Mouse (Mus musculus) testis, adult 2 months (tissue): ENCODE data around the gene Fga. TPM values are rescaled to one million over a fixed set of nuclear protein-coding genes. Genes with fewer than 3 reads are reported as not detected.
A peak's percentile ranks its signal among the peaks of the same experiment; 100 is the strongest.

Source experiments
- H3K27ac ChIP-seq: fragments of 200-500 bp; 2 replicates; pipeline ENCODE4 v1.5.1; 2012; ENCODE audit warnings: low read depth, low read length; ENCODE audit not compliant: control insufficient read depth, insufficient read depth
- H3K27me3 ChIP-seq: fragments of 200-500 bp; 2 replicates; pipeline ENCODE4 v1.6.1; 2012; ENCODE audit warnings: mild to moderate bottlenecking, low read length, moderate library complexity; ENCODE audit not compliant: control insufficient read depth, insufficient read depth
- H3K36me3 ChIP-seq: fragments of 200-500 bp; 2 replicates; pipeline ENCODE4 v1.6.1; 2012; ENCODE audit warnings: mild to moderate bottlenecking, low read length; ENCODE audit not compliant: control insufficient read depth, insufficient read depth
- H3K4me1 ChIP-seq: fragments of 200-500 bp; 2 replicates; pipeline ENCODE4 v1.6.1; 2012; ENCODE audit warnings: low read length; ENCODE audit not compliant: control insufficient read depth, insufficient read depth
- H3K4me3 ChIP-seq: fragments of 200-500 bp; 2 replicates; pipeline ENCODE4 v1.5.1; 2012; ENCODE audit warnings: low read depth, mild to moderate bottlenecking, low read length, moderate library complexity, mixed read lengths; ENCODE audit not compliant: control insufficient read depth
- CTCF ChIP-seq: fragments of 200-500 bp; IDR thresholded peaks from 2 replicates; pipeline ENCODE4 v1.5.1; 2012; ENCODE audit warnings: low read depth, mild to moderate bottlenecking, inconsistent platforms, low read length, moderate library complexity; ENCODE audit not compliant: control insufficient read depth, insufficient read depth, insufficient replicate concordance
- POLR2A ChIP-seq: fragments of 200-500 bp; IDR thresholded peaks from 2 replicates; pipeline ENCODE4 v1.6.1; 2012; ENCODE audit warnings: low read depth, mild to moderate bottlenecking, inconsistent platforms, low read length, moderate library complexity; ENCODE audit not compliant: control insufficient read depth
- polyA plus RNA-seq: library from polyadenylated mRNA; depleted of rRNA; stranded (reverse); fragments of >200 nt; gene quantifications from 2 replicates; pipeline ENCODE4 v1.2.3, GENCODE M21; 2012

The Fga gene
- polyA plus RNA-seq, 1 experiment, result 0.06 TPM

DNA sequence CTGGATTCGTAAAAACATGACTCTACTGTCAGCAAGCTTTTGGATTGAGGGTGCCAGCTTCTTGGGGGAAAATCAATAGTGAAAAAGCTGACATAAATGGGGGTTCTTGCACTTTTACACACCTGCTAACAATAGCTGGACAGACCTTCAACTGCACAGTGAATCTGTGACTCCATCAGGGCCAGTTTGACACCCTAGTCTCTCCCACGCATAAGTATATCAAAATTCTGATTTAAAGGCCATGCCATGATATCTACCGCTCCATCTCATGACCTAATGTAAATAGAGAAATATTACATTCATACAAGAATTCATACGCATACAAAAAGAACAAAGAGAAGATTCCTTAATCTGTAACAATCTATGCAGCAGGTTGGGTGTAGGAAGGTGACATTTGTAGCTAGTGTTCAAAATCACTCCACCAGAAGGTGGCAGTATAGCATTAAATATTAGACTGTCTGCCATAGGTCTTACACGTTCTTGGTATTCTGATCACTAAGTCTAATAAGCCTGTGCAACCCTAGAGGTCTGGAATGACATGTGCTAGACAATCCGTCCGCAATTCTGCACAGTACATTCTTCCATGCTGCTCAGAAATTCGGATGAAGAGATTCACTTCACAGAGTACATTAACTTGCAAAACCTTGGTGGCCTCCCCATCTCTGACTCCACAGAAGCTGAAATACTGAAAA, 27.0 kb upstream of the Fga start:
- TF ChIP-seq POLR2A (no peak), CTCF (no peak)
- Histone ChIP-seq H3K27ac (no peak overlapping the region), H3K27me3 (no peaks in the 10 kb centered on the region), H3K4me3 (no peak overlapping the region), H3K4me1 (peaks cover 6% of the 10 kb centered on the region), H3K36me3 (no peaks in the 10 kb centered on the region)

DNA sequence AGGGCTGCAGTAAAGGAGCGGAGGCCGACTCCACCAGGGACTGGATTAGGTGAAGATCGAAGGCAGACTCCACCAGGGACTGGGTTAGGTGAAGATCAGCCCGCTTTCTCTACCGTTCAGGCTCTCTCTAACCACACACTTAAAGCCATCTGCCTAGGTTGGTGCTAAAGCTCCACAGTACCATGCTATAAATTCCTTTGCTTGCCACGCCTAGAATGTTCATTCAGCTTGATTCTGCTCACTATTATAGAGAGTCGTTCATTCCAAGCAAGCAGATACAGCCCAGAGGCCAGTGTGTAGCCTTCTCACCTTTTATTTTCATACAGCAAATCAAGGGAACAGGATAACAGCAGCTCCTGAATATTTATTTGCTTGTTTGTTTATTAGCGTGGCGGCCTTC, 25.9 kb upstream of the Fga start:
- peaks cover 6% of the 10 kb centered on the region for H3K4me1 ChIP-seq
- H3K27ac ChIP-seq, result no peak overlapping the region
- TF ChIP-seq POLR2A, result no peak
- H3K36me3 ChIP-seq, result no peaks in the 10 kb centered on the region
- H3K27me3 ChIP-seq, result no peaks in the 10 kb centered on the region
- H3K4me3 ChIP-seq, result no peak overlapping the region

DNA sequence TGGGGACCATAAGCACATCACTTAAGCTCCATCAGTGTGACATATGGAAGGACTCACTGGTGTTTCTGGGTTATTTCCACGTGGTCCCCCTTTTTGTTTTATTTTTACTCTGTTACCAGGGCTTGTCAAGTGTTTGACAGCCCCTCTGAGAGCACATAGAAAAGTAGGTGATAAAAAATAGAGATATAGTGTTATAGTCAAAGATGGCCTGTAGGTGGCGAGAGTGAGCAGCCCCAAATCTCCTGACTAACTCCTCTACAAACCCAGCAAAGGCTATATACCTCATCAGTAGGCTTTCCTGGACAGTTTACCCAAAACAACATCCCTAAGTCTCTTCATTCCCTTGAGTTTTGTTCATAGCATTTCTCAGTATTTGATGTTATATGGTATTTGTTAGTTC, 23.7 kb upstream of the Fga start:
- H3K27ac ChIP-seq, result no peak overlapping the region
- H3K27me3 ChIP-seq, result no peaks in the 10 kb centered on the region
- TF ChIP-seq CTCF, result peak; percentile 14; the same call in 1 of the 2 replicates
- no peak for TF ChIP-seq POLR2A
- no peaks in the 10 kb centered on the region for H3K36me3 ChIP-seq
- H3K4me3 ChIP-seq, result no peak overlapping the region
- no peaks in the 10 kb centered on the region for H3K4me1 ChIP-seq

DNA sequence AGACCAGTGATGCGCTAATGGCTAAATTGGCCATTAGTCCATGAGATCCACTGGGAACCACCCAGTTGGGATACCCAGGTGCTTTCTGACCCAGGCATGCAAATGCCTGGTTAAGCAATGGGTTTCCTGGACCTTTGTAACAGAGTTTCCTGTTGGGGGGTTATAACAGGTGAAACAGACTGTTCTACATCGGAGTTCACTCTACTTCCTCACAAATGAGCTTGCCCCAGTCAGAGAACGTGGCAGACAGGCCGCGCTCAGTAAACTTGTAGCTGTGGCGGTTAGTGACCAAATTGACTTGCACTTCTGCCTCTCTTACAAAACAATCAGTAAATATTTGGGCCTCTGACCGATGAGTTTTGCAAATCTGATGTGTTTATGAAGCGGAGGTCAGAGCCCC, 22.8 kb upstream of the Fga start:
- Histone ChIP-seq H3K4me3 (no peak overlapping the region), H3K36me3 (no peaks in the 10 kb centered on the region), H3K27ac (no peak overlapping the region), H3K4me1 (no peaks in the 10 kb centered on the region), H3K27me3 (no peaks in the 10 kb centered on the region)
- no peak for TF ChIP-seq POLR2A
- TF ChIP-seq CTCF, result no peak

DNA sequence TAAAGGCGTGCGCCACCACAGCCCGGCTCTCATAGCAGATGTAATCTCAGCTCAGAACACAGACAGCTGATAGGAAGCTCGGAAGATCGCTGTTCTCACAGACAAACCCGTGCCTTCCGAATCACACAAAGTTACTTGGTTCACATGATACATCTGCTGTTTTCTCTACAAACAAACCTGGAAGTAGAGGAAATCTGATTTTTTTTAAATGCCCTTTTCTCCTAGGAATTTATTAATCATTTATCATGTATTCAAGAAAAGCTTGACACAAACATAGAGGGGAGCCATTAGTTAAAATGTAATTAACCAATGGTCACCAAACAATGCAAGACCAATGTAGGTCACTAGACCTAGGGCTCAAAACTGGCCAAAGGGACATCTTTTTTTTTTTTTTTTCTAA, 21.1 kb upstream of the Fga start:
- Histone ChIP-seq H3K27ac (no peak overlapping the region), H3K27me3 (no peaks in the 10 kb centered on the region), H3K4me3 (no peak overlapping the region), H3K4me1 (no peaks in the 10 kb centered on the region), H3K36me3 (no peaks in the 10 kb centered on the region)
- TF ChIP-seq POLR2A, result no peak
- no peak for TF ChIP-seq CTCF

DNA sequence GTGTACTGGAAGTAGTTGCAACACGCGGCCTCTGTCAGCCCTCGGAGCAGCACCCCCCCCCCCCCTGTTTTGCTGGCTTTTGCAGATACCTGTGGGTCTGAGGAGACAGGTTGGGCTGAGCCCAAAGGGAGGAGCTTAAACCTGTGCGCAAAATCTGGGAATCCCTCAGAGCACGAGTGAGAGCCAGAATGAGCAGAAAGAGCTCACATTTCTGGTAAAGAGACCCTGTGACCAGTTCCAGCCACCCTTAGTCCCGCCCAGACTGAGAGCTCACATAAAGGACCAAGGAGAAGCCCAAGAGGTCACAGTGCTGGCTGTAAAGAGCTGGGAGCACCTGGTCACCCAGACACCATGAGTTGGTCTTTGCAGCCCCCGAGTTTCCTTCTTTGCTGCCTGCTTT, 18.3 kb upstream of the Fga start, which contains the start of gene Fgg:
Gene Fgg (plus strand): TSS at position 168 of the 400 bp plus-strand sequence.
- H3K27me3 ChIP-seq, result no peaks in the 10 kb centered on the region
- H3K27ac ChIP-seq, result no peak within 1 kb of the TSS
- TF ChIP-seq POLR2A (no peak), CTCF (no peak)
- no peaks in the 10 kb centered on the region for H3K4me1 ChIP-seq
- no peaks in the 10 kb centered on the region for H3K36me3 ChIP-seq
- H3K4me3 ChIP-seq, result no peak within 1 kb of the TSS

DNA sequence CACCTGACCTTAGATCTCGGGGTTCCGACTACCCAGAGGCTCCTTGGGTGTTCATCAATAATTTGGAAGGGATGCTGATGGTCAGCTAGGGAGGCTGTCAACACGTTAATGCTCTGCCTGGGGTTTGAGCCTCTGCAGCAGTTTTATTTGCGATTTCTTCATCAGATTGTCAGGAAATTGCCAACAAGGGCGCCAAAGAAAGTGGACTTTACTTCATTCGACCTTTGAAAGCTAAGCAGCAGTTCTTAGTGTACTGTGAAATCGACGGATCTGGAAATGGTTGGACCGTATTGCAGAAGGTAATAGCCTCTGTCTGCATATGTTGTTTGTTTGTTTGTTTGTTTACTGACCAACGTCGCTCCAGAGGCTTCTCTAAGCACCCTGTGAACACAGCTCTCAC, 15.6 kb upstream of the Fga start:
- no peaks in the 10 kb centered on the region for H3K4me1 ChIP-seq
- no peak overlapping the region for H3K4me3 ChIP-seq
- no peaks in the 10 kb centered on the region for H3K36me3 ChIP-seq
- no peaks in the 10 kb centered on the region for H3K27me3 ChIP-seq
- H3K27ac ChIP-seq, result no peak overlapping the region
- TF ChIP-seq POLR2A (no peak), CTCF (no peak)

DNA sequence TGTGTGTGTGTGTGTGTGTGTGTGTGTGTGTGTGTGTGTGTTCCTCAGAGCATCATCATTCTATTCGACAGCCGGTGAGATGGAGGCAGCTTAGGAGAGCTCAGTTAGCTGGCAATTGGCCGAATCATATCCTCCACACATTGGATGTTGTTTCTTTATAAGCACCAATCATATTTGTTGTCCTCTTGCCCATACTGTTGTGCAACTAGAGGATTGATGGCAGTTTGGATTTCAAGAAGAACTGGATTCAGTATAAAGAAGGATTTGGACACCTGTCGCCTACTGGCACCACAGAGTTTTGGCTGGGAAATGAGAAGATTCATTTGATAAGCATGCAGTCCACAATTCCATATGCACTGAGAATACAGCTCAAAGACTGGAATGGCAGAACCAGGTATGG, 14.7 kb upstream of the Fga start:
- Histone ChIP-seq H3K4me3 (no peak overlapping the region), H3K4me1 (no peaks in the 10 kb centered on the region), H3K36me3 (no peaks in the 10 kb centered on the region), H3K27me3 (no peaks in the 10 kb centered on the region), H3K27ac (no peak overlapping the region)
- TF ChIP-seq CTCF (no peak), POLR2A (no peak)

DNA sequence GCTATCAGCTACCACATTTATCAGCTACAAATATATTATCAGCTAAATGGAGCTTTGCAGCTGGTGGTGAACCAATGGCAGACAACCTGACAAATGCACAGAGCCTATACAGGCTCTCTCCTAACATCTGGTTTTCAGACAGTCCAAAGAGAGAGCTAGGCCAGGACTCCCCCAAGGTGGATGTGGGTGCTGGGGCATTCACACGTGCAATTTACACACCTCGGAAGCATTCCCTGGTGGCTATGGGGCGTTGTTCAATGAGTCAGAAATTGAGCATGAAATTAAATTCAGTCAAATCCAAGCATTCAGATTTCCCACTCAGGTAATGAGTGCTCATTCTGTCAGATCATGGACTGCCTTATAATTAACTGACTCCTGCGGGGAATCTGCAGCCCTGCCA, 14.3 kb upstream of the Fga start:
- Histone ChIP-seq H3K27ac (no peak overlapping the region), H3K4me3 (no peak overlapping the region), H3K27me3 (no peaks in the 10 kb centered on the region), H3K36me3 (no peaks in the 10 kb centered on the region), H3K4me1 (no peaks in the 10 kb centered on the region)
- TF ChIP-seq CTCF (no peak), POLR2A (no peak)
